Mouse (Mus musculus): ENCODE data around the gene Prpf6. TPM values are rescaled to one million over a fixed set of nuclear protein-coding genes. Genes with fewer than 3 reads are reported as not detected.
A peak's percentile ranks its signal among the peaks of the same experiment; 100 is the strongest.

Gene Prpf6
- polyA plus RNA-seq, 1 experiment from 2014 or later, result 57.3 TPM

DNA sequence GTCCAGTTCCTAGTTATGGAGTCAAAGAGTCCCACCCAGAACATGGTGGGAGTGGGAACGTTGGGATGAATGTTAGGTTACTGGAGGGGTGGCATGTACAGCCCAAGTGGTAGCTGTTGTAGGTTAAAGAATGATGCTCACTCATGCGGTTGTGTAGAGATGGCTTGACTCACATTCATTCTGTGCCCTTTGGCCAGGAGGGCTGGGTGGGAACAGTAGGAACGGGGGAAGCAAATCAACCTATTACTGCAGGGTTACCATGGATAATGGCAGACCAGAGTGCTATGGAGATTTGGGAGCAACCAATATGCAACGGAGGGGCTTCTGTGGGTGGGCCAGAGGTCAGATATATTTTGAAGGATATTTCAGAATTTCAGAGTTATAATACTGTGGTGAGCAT, 83.3 kb downstream of the Prpf6 start:
- peaks cover 28% of the 10 kb centered on the region for H3K27me3 ChIP-seq (replicated peaks; ENCODE audit: control insufficient read depth, insufficient read depth, low read length)
- peaks cover 21% of the 10 kb centered on the region for H3K4me1 ChIP-seq (ENCODE audit: control insufficient read depth, insufficient read depth, low read depth, low read length)
- no peaks in the 10 kb centered on the region for H3K36me3 ChIP-seq (ENCODE audit: control insufficient read depth, insufficient read depth, low read length)
- H3K9ac ChIP-seq (ENCODE audit: low read depth, low read length), result no peak overlapping the region
- no peak for ATAC-seq
- H3K4me2 ChIP-seq (ENCODE audit: low read length), result no peak overlapping the region
- H3K4me3 ChIP-seq (ENCODE audit: low read length), result no peak overlapping the region
- WGBS, result 77% methylated on average over 4 of the region's 4 CpGs
- H3K9me3 ChIP-seq (ENCODE audit: control insufficient read depth, low read length), result no peaks in the 10 kb centered on the region
- H3K27ac ChIP-seq (ENCODE audit: low read depth, low read length), result no peak overlapping the region

DNA sequence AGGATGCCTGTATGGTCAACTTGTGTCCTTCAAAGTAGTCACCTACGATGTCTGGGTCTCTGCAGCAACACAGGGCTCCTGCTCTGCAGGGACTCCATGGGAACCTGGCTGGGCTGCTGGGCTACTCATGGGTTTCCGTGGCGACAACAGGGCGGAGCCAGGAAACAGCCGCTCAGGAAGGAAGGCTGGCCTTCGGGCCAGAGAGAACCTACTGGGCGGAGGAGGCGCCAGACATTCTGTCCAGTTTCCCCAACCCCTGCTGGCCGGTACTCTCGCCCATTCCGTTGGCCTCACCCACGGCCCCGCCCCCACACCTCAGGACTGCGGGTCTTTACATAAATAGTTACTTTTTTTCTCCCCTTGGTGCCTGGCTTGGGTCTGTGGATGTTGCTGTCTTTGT, 83.8 kb downstream of the Prpf6 start:
- H3K4me2 ChIP-seq (ENCODE audit: low read length), result peak overlapping the region; percentile 45
- H3K27me3 ChIP-seq (replicated peaks; ENCODE audit: control insufficient read depth, insufficient read depth, low read length), result peaks cover 23% of the 10 kb centered on the region
- peak overlapping the region; percentile 29; the same call in 1 of the 2 replicates for H3K9ac ChIP-seq (ENCODE audit: low read depth, low read length)
- WGBS, result 5% methylated on average over 14 of the region's 14 CpGs
- no peak overlapping the region for H3K27ac ChIP-seq (ENCODE audit: low read depth, low read length)
- H3K4me1 ChIP-seq (ENCODE audit: control insufficient read depth, insufficient read depth, low read depth, low read length), result peaks cover 20% of the 10 kb centered on the region
- no peaks in the 10 kb centered on the region for H3K9me3 ChIP-seq (ENCODE audit: control insufficient read depth, low read length)
- no peaks in the 10 kb centered on the region for H3K36me3 ChIP-seq (ENCODE audit: control insufficient read depth, insufficient read depth, low read length)
- no peak overlapping the region for H3K4me3 ChIP-seq (ENCODE audit: low read length)
- ATAC-seq, result peak; percentile 41; the same call in 1 of the 2 replicates

DNA sequence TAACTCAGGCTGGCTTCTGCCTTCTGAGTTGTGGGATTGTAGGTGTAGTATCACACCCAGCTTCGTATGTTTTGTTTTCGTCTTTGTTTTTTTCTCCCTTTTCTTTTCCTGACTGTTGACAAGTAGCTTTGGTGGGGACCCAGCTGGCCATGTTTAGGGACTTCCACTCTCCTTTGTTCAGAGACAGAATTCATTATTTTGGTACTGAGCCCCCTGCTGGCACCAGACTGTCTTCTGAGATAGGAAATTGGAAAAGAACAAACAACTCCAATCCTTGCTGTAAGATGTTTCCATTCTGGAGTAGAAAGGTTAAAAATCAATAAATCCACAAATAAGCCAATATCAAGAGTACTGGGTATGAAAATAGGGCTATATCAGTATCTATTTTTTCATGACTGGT, 84.8 kb downstream of the Prpf6 start:
- no peak overlapping the region for H3K4me3 ChIP-seq (ENCODE audit: low read length)
- H3K9ac ChIP-seq (ENCODE audit: low read depth, low read length), result no peak overlapping the region
- H3K27ac ChIP-seq (ENCODE audit: low read depth, low read length), result 0 out of 2 replicates have a peak overlapping the region, but pooled peaks have one; percentile 31

DNA sequence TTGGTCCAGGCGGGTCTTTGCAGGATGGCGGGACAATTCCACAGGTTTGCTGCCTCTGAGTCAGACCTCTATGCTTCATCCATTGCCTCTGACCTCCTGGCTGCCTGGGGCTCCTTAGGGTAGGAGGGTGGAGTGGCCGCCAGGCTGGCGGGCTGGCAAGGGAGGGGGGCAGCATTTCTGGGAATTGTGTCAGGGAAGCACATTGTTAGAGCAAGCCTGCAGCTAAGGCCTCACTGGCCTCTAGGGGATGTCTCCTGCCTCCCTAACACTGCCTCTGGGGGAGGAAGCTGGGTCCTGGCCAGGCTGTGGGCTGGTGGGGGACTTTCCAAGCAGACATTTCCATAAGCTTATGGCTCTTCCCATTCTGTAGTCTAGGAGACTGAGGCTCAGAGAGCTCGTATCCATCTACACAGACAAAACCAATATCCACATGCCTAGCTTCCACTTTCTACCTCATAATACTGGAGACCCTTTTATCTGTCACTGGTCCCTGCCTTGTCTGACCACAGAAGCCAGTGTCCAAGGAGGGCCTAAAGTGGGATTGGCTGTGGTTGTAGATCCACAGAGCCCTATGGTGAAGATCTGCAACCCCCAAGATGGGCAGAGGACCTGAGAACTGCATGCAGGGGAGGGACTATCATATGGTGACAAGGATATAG, 85.6 kb downstream of the Prpf6 start:
- 62% methylated on average over 5 of the region's 5 CpGs for WGBS
- Histone ChIP-seq H3K4me1 (ENCODE audit: control insufficient read depth, insufficient read depth, low read depth, low read length) (peaks cover 19% of the 10 kb centered on the region), H3K27ac (ENCODE audit: low read depth, low read length) (no peak overlapping the region; the same call in 1 of the 2 replicates)

More for the DNA sequence above, 84.8 kb downstream of the Prpf6 start:
- H3K4me2 ChIP-seq (ENCODE audit: low read length), result no peak overlapping the region
- H3K4me1 ChIP-seq (ENCODE audit: control insufficient read depth, insufficient read depth, low read depth, low read length), result peaks cover 21% of the 10 kb centered on the region
- peaks cover 14% of the 10 kb centered on the region for H3K27me3 ChIP-seq (replicated peaks; ENCODE audit: control insufficient read depth, insufficient read depth, low read length)
- no peaks in the 10 kb centered on the region for H3K9me3 ChIP-seq (ENCODE audit: control insufficient read depth, low read length)
- 19% methylated on average over 2 of the region's 2 CpGs for WGBS
- no peaks in the 10 kb centered on the region for H3K36me3 ChIP-seq (ENCODE audit: control insufficient read depth, insufficient read depth, low read length)
- ATAC-seq, result no peak

DNA sequence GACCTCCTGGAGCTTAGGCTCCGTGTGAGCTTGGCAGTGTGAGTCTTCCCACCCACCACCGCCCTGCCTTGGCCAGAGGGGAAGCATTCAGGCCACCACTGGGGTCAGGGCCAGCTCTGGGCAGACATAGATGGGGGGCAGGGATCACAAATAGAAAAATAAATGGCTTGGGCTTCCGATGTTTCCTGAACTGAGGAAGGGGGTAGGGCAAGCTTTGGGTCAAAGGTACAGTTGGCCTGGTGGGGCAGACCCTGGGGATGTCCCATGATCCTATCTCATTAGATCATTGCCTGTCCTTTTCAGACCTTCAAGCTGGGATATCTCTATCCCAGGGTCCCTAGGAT, 86.1 kb downstream of the Prpf6 start:
- H3K27ac ChIP-seq (ENCODE audit: low read depth, low read length), result no peak overlapping the region
- WGBS, result 62% methylated on average over 3 of the region's 3 CpGs
- ATAC-seq, result no peak

More for the DNA sequence above, 85.6 kb downstream of the Prpf6 start:
- Histone ChIP-seq H3K27me3 (replicated peaks; ENCODE audit: control insufficient read depth, insufficient read depth, low read length) (peaks cover 7% of the 10 kb centered on the region), H3K4me2 (ENCODE audit: low read length) (no peak overlapping the region), H3K4me3 (ENCODE audit: low read length) (no peak overlapping the region), H3K9ac (ENCODE audit: low read depth, low read length) (no peak overlapping the region), H3K9me3 (ENCODE audit: control insufficient read depth, low read length) (no peaks in the 10 kb centered on the region), H3K36me3 (ENCODE audit: control insufficient read depth, insufficient read depth, low read length) (no peaks in the 10 kb centered on the region)
- no peak for ATAC-seq

DNA sequence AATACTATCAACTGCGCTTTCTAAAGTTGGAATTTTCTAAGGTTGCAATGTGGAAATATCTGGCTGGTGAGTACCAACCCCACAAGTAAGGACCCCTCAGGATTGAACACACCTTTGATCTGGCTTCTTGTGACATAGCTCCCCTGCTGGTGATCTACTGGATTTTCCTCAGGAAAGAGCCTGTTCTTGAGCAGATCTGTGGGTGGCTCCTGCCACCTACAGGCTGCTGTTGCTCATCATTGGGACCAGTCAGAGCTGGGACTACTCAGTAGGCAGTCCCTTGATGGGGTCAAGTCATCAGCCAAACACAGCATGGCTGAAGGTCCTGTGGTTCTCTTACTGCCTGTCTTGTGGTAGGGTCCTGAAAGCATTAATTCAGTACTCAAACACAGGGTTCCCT, 87.1 kb downstream of the Prpf6 start:
- Histone ChIP-seq H3K27me3 (replicated peaks; ENCODE audit: control insufficient read depth, insufficient read depth, low read length) (no peaks in the 10 kb centered on the region), H3K9me3 (ENCODE audit: control insufficient read depth, low read length) (no peaks in the 10 kb centered on the region), H3K27ac (ENCODE audit: low read depth, low read length) (no peak overlapping the region), H3K4me2 (ENCODE audit: low read length) (no peak overlapping the region), H3K4me3 (ENCODE audit: low read length) (no peak overlapping the region), H3K36me3 (ENCODE audit: control insufficient read depth, insufficient read depth, low read length) (no peaks in the 10 kb centered on the region), H3K9ac (ENCODE audit: low read depth, low read length) (no peak overlapping the region), H3K4me1 (ENCODE audit: control insufficient read depth, insufficient read depth, low read depth, low read length) (peaks cover 19% of the 10 kb centered on the region)
- ATAC-seq, result peak; percentile 65
- 47% methylated on average over 1 of the region's 1 CpGs for WGBS

More for the DNA sequence above, 86.1 kb downstream of the Prpf6 start:
- Histone ChIP-seq H3K4me3 (ENCODE audit: low read length) (no peak overlapping the region), H3K4me2 (ENCODE audit: low read length) (no peak overlapping the region), H3K36me3 (ENCODE audit: control insufficient read depth, insufficient read depth, low read length) (no peaks in the 10 kb centered on the region), H3K9me3 (ENCODE audit: control insufficient read depth, low read length) (no peaks in the 10 kb centered on the region), H3K9ac (ENCODE audit: low read depth, low read length) (no peak overlapping the region), H3K4me1 (ENCODE audit: control insufficient read depth, insufficient read depth, low read depth, low read length) (peaks cover 19% of the 10 kb centered on the region), H3K27me3 (replicated peaks; ENCODE audit: control insufficient read depth, insufficient read depth, low read length) (peaks cover 2% of the 10 kb centered on the region)

DNA sequence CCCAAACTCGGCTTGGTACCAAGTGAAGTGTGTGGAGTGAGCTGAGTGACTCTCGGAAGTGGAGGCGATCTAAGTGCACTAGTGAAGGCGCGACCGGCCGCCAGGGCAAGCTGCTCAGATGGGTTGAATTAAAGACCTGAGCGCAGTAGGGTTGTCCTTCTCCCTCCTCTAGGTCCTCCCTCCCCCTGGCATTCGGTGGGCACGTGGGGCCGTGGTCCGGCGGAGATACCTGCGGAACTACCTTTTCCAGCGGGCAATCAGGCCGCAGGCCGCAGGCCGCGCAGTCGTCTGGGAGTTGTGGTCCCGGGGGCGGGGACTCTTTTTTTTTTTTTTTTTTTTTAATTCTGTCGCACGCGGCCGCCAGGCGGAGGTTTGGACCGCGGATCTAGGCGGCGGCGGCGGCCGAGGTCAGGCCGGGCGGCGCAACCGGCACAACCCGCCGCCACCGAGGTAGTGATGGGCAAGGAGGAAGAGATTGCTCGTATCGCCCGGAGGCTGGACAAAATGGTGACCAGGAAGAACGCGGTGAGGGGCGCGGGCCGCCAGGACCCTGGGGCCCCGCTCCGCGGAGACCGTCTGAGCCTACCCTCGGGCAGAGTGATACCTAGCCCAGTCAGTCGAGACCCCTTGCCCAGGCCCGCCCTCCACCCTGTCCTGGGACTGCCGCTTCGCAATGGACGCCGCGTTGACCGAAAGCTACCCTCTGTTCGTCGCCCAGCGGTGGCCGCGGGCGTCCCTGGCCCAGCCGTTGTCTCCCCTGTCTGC, 88.5 kb downstream of the Prpf6 start, which contains the start of gene Tcea2:
Gene Tcea2 (plus strand): TSS at position 360 of the 765 bp plus-strand sequence.
- Histone ChIP-seq H3K9me3 (ENCODE audit: control insufficient read depth, low read length) (no peaks in the 10 kb centered on the region), H3K4me3 (ENCODE audit: low read length) (peak within 1 kb of the TSS; percentile 52), H3K27ac (ENCODE audit: low read depth, low read length) (peak within 1 kb of the TSS; percentile 45), H3K4me1 (ENCODE audit: control insufficient read depth, insufficient read depth, low read depth, low read length) (peaks cover 19% of the 10 kb centered on the region), H3K27me3 (replicated peaks; ENCODE audit: control insufficient read depth, insufficient read depth, low read length) (no peaks in the 10 kb centered on the region), H3K4me2 (ENCODE audit: low read length) (peak within 1 kb of the TSS; percentile 90), H3K9ac (ENCODE audit: low read depth, low read length) (peak within 1 kb of the TSS; percentile 76), H3K36me3 (ENCODE audit: control insufficient read depth, insufficient read depth, low read length) (no peaks in the 10 kb centered on the region)
- WGBS, result under 1% methylated on average over 53 of the region's 69 CpGs
- peak; percentile 62 for ATAC-seq

DNA sequence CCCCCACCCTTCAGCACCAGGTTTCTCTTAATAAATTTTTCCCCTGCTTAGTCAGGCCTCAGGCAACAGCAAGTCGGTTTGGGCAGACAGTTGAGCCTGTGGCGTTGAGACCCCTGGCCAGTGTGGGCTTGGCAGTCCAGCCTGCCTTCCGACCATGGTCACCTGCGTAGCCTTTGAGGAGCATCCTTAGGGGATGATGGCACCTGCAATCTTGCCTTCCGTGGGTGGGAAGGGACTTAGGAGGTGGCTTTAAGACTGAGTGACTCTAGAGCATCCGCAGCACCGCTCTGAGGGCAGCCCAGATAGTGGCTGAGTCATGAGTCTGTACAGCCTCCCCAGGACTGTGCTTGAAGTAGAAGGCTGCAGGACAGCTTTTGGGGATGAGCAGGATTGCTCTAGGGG, 89.0 kb downstream of the Prpf6 start:
- peak overlapping the region; percentile 90 for H3K4me2 ChIP-seq (ENCODE audit: low read length)
- ATAC-seq, result peak; percentile 29
- peak overlapping the region; percentile 52 for H3K4me3 ChIP-seq (ENCODE audit: low read length)
- H3K9ac ChIP-seq (ENCODE audit: low read depth, low read length), result peak overlapping the region; percentile 76
- 7% methylated on average over 7 of the region's 7 CpGs for WGBS
- H3K27ac ChIP-seq (ENCODE audit: low read depth, low read length), result peak overlapping the region; percentile 45
- peaks cover 16% of the 10 kb centered on the region for H3K4me1 ChIP-seq (ENCODE audit: control insufficient read depth, insufficient read depth, low read depth, low read length)
- no peaks in the 10 kb centered on the region for H3K36me3 ChIP-seq (ENCODE audit: control insufficient read depth, insufficient read depth, low read length)
- no peaks in the 10 kb centered on the region for H3K9me3 ChIP-seq (ENCODE audit: control insufficient read depth, low read length)
- no peaks in the 10 kb centered on the region for H3K27me3 ChIP-seq (replicated peaks; ENCODE audit: control insufficient read depth, insufficient read depth, low read length)

DNA sequence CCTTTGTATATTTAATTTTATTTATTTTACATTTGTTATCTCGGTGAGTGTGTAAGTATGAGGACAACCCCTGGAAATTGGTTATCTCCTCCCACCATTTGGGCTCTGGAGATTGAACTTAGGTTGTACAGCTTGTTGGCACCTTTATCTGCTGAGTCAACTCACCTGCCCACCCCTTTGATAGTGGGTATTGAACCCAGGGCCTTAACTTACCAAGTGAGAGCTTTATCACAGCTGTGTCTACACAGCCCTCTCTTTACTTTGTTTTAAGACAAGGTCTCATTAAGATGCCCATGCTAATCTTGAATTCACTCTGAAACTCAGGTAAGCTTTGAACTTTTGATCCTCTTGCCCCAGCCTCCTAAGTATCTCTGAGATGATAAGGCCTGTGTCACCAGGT, 90.3 kb downstream of the Prpf6 start:
- H3K4me1 ChIP-seq (ENCODE audit: control insufficient read depth, insufficient read depth, low read depth, low read length), result peaks cover 16% of the 10 kb centered on the region
- no peak overlapping the region for H3K27ac ChIP-seq (ENCODE audit: low read depth, low read length)
- no peak for ATAC-seq
- no peak overlapping the region for H3K4me3 ChIP-seq (ENCODE audit: low read length)
- no peak overlapping the region for H3K4me2 ChIP-seq (ENCODE audit: low read length)
- H3K36me3 ChIP-seq (ENCODE audit: control insufficient read depth, insufficient read depth, low read length), result no peaks in the 10 kb centered on the region
- 100% methylated on average over 1 of the region's 1 CpGs for WGBS
- H3K9ac ChIP-seq (ENCODE audit: low read depth, low read length), result no peak overlapping the region
- H3K9me3 ChIP-seq (ENCODE audit: control insufficient read depth, low read length), result no peaks in the 10 kb centered on the region
- H3K27me3 ChIP-seq (replicated peaks; ENCODE audit: control insufficient read depth, insufficient read depth, low read length), result no peaks in the 10 kb centered on the region

Measured in hindbrain, embryonic 16.5 days (tissue).